Mouse (Mus musculus) left cerebral cortex, adult 9 months (tissue): ENCODE measurements around the gene Ptpro.
"Not testable (repeated sequence)": the region's sequence is repeated elsewhere in the genome, so short reads cannot be mapped to it uniquely, and the experiment has no call there.

Experiments
- DNase-seq, 2 experiments: peaks; one replicate each; pipeline ENCODE4 v3.0.0; 2022; ENCODE audit warnings: low spot score in 2 of 2

The Ptpro gene

DNA sequence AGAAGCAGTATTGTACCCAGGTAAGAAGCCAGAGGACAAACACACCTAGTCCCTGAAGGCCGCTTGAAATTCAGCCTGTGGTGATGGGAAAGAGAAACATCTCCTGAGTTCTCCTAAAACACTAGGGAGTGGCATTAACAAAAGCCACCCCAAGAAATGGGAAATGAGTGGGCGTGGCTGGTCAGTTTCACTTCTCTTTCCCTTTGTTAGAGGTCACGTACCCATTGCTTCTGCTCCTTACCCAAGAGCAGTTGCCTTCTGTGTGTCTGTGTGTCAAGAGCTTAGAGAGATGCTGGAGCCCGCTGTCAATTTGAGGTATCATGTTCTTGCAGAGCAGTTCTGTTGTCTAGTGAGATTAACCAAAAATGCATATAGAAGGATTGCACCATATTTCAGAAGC, 134.2 kb downstream of the Ptpro start:
- DNase-seq: no peak

DNA sequence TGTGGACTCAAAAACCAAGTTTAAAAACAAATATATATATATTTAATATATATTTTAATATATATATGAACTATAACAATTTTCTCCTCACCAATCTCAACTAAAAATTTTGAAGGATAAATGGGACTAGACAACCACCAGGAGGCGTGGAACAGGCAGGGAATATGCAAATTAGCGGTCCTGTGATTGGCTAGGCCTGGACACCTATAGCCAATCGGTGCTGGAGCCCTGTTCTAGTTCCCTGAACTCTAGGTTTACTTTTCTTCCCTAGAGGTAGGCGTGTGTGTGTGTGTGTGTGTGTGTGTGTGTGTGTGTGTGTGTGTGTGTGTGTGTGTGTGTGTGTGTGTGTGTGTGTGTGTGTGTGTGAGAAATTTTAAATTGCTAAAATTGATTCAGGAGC, 134.8 kb downstream of the Ptpro start:
- no peak for DNase-seq

DNA sequence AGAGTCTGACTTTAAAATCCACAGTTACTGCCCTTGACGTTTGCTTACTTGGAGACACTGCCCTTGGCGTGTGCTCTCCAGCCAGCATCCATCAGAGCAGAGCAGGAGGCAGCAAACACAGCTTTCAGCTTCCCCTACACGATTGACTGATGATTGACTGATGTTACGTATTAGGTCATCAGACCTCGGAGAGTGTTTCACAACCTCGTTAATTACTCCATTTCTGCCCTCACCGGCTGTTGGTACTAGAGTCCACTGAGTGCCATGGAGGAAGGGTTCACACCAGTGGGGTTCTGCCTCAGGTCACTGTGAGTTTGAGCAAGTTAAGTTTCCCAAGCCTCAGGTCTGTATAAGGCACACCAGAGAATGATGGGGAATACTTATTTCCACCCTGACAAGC, 143.0 kb downstream of the Ptpro start:
- DNase-seq: no peak

DNA sequence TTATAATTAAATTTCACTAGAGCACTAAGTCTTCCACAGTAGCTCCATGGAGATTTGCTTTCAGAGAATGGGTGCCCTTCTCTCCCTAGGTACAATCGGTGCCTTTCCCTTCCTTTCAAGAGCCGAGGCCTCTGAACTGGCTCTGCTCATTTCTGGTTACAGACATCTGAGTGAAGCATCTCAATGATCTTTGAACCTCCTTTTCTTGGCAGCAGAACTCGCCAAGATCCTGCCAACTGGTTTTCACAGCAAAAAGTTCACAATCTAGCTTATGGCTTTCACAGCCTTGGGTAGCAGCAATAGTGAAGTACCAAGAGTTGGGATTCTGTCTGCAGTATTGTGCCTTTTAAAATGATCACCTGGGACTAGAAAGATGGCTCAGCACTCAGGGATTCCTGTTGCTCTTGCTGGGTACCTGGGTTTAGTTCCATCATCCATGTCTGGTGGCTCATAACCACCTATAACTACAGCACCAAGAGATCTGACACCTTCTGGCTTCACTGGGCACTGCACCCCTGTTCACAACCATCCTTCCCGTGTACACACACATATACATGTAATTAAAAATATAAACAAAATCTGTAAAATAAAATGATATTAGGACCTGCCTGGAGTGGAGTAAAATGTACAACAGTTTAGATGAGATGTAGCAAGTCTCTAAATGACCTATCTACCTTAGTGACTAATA, 144.1 kb downstream of the Ptpro start:
- no peak for DNase-seq

DNA sequence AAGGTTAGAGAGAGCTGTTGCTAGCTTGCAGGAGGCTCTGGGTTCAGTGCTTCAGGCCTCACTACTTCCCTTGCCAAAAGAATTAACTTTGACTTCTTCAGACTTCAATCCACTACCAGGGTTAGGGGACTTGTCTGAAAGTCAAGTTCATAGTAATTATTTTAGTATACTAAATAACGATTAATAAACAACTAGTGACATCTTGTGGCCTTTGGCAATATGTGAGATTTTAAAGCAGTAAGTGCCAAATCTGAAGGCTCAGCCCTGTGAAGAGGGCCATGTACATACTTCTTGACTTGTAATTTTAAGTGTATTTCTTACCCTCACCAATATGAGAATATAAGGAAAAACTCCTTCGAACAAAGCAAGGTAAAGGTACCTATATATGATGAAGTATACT, 145.2 kb downstream of the Ptpro start:
- DNase-seq: no peak

DNA sequence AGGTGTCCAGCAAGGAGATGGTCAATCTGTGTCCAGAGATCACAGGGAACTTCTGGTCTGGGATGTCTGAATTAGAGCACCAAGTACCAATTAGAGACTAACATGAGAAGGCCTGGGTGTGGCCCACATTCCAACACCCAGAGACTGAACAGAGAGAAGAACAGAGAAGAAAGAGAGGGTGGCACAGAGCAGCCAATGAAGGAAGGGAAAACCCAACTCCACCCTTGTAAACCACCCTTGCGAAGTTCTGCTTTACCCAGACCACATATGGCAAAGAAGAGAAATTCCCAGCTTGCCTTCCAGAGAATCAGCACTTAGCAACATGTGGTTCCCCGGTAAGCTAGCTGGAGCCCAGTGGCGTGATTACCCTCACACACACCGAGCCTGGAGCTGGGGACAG, 152.1 kb downstream of the Ptpro start:
- no peak for DNase-seq

DNA sequence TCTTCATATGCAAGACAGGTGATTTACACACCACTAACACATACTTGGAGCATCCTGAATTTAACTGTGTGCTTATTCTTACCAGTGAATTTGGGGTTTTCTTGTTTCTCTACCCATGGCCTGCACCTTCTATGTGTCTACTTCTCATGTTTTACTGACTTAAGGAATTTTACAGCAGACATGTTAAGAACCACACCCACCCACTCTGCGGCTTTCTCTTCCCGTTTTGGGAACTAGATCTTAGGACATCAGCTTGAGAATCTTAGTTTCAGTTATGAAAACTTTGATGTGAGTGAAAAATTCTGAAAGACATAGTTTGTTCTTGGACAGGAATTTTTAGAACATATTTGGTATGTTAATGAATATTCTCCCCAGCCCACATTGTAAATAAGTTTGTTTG, 153.6 kb downstream of the Ptpro start:
- DNase-seq: no peak

DNA sequence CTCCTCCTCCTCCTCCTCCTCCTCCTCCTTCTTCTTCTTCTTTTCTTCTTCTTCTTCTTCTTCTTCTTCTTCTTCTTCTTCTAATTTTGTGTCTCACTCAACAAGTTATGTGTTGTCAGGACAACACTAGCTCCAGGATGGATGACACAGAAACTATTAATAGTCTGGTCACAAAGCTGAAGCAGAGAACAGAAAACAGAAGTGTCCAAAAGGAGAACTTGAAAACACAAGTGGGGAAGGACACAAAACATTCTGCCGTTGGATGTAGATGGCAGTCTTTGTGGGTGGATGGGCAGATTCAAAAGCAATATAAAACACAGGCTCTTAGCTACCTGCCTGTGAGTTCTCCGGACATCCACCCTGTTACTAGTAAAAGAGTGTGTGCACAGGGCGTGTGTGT, 158.4 kb downstream of the Ptpro start:
- DNase-seq: peak in 1 of 2 experiments; percentile 16

DNA sequence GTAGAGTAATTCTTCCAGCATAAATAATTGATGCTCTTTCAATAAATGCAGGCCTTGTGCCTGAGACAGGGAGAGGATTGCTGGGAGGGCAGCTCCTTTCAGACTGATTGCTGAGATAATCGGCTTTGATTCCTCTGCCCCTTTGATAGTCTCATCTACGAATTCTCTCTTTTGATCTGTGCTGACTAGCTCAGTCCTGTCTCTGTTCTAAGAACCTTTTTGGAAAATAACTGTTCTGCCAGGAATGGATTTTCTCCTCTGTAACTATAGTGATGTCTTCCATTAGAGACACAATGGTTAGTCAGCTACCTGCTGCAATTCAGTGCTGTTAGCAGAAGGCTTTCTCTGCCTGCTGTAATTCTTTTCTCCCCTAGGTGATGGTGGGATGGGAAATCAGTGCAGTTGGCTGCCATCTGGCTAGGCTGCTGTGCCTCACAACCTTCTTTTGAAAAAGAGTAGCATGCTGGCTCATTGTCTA, 159.8 kb downstream of the Ptpro start:
- no peak for DNase-seq

DNA sequence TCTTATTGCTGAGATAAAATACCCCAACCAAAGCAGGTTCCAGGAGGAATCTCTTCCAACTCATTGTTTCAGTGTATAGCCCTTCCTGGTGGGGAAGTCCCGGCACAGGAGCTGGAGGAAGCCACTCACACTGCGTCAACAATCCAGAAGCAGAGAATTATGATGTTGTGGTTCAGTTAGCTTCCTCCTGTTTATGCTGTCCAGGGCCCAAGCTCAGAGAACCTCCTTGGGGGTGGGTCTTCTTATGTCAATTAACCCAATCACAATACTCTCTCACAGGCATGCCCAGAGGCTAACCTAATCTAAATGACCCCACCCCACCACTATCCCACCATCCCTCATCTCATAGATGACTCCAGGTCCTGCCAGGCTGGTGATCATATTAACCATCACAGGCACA, 160.9 kb downstream of the Ptpro start:
- DNase-seq: no peak

DNA sequence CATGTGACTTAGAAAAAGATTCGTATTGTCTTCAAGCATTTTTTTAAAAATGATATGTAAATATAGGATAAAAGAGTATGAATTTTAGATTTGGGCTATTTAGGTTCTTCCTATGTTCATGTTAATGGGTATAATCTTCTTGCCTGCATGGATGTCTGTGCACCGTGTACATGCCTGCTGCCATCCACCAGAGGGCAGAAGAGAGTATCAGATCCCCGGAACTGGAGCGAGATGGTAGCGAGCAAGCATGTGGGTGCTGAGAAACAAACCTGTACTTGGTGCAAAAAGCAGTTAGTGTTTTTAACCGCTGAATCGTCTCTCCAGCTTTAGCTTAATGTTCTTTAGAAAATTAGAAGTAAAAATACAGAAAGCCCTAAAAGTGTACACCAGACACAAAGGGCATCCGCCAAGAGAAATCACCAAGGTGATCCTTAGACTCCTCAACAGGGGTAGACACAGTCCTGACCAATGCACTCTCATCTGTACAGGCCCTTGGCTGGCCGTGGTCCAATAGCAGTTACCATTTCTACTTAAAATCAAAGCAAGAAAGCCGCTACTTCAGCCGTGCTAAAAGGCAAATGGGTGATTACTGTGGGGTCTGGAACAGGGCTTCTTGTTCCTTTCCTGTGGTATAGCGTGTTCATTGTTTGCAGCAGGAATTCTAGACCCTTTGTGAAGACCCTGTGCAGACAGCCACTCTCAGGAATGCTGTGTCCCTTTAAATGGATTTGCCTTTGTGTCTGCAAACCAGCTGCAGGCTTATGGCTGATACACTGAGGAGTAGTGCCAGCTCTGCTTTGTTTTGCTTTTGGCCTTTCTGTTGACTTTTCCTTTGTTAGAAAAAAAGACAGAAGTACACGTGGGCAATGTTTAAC, 162.6 kb downstream of the Ptpro start:
- DNase-seq: peak in 1 of 2 experiments; percentile 37

DNA sequence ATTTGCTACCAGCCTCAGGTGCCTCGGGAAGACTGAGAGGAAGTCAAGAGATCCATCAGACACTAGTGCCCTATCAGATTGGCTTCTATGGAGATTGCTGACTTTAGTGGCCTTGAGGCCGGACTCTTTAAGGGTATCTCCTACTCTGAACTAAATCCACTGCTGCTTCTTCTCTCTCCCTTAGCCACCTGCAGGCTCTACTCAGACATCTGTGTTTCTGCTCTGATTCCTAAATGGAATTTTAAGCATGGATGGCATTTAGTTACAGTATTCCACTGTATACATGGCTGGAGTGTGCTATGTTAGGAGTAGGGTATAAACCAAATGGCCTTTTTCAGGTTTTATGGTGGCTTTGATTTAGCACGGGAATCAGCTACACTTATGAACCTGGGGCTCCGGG, 170.7 kb downstream of the Ptpro start:
- no peak for DNase-seq

DNA sequence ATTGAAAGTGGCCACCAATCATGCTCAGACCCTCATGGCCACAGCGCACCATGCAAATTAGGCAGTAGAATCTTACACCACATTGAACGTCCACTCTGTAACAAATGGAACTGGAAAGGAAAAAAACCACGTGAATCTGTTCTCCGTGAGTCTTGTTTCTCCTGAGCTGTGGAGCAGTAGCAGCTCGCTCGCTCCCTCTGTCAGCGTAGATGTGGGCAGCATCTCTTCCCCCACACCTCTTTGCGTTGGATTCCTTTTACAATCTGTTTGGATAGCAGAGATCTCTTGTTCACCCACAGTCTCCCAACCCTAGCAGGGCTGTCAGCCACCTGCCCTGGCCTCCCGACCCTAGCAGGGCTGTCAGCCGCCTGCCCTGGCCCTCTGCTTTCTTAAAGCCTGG, 171.7 kb downstream of the Ptpro start:
- no peak for DNase-seq

DNA sequence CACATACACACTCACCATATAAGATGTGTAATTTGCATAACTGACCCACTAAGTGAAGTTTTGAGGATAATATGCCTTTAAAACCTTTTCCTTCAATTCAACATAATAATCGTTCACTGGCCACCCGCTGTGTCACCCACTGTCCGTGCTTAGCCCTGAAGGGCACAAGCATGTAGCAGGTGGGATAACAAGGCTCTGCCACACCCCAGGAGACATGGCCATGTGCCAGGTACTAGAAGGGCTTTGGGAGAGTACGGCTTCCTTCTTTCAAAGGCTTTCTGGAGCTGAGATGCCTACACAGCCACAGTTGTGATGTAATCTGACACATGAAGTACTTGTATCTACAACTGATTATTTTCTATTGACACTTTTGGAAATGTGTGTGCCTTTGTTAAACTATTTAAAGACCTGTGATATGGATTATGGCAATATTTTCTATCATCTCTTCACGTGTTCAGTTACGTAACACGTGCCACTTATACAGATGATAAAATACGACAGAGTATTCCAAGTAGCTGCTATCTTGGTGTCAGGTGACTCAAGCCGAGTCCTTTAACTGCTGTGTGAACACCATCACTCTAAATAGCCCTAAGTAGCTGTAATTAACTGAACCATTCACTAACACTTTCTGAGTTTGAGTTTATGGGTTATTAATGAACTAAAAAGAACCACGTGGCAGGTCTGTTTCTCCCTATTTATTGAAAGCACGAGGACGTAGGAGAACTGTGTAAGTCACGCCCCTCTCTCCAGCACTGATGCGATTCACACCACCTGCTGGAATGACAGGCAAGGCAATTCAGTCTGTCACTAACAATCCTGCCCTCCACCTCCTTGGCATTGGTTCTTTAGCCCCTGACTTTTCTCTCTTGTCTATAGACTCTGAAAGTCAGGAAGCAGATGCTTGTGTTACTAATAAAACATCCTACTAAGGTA, 173.6 kb downstream of the Ptpro start:
- no peak for DNase-seq

DNA sequence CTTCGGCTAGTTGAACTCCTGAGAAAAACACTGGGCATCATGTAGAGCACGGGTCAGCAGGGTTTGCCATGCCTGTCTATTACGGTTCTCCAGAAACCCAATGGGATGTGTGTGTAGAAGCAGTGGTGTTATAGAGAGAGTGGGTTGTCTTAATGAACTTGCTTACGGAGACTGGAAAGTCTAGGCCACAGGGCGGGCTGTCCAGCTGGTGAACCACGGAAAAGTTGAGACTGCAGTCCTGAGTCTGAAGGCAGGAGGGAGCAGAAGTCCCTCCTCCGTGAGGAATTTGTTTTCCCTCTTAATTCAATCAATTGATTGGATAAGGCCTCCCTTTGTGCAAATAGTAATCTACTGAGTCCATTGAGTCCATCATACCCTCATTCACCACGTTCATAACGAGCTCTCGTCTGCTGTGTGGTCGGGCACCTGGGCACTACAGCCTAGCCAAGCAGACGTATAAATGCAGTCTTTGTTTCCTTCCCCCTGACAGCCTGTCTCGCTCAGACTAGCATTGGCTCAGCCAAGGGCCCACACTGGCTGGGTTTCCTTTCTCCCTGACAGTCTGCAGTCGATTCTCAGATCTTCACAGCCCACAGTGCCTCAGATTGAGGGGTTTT, 181.5 kb downstream of the Ptpro start:
- DNase-seq: no peak

DNA sequence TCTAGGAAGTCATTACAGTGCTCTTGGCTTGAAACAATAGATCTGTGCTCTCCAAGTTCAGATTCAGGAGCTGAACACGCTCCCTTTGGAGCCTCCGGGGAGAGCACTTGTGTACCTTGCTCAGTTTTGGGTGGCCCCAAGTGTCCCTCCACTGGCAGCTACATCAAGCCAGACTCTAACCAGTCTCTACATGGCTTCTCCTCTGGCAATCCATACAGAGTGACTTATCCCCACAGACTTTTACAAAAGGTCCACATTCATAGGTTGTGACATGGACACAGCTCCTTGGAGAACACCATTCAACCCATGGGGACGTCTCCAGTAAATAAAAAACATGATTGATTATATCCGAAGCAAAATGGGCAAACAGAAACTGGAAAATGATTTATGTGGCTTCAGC, 185.4 kb downstream of the Ptpro start:
- DNase-seq: no peak

DNA sequence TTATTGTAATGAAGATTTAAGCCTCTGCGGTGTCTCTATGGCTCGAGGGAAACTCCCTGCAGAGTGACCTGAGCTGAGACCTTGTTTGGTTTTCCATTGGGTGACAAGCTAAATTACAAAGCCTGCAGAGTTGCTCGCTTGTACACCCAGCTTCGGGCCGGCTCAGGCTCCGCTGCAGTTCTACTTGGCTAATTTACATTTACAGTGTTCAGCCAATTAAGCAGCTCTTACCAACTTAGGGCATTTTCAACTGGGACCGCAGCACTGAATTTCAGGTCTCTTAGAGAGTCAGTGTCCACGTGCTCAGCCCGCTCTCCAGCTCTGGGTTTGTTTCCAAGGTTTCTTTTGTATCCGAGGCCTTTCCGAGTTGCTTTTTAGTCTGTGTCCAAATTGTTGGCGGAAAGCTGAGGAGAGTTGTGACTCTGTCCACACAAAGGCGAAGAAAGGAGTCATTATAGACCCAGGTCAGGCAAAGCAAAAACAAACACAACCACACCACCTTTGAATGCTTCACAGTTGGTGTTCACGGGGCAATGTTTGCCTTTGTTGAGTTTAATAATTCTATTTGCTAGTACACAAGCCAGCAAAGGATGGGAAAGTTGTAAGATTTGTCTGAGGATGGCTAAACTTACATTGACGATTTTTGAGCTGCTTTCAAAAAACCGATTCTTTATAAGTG, 185.9 kb downstream of the Ptpro start:
- DNase-seq: peak in 1 of 2 experiments; percentile 13

DNA sequence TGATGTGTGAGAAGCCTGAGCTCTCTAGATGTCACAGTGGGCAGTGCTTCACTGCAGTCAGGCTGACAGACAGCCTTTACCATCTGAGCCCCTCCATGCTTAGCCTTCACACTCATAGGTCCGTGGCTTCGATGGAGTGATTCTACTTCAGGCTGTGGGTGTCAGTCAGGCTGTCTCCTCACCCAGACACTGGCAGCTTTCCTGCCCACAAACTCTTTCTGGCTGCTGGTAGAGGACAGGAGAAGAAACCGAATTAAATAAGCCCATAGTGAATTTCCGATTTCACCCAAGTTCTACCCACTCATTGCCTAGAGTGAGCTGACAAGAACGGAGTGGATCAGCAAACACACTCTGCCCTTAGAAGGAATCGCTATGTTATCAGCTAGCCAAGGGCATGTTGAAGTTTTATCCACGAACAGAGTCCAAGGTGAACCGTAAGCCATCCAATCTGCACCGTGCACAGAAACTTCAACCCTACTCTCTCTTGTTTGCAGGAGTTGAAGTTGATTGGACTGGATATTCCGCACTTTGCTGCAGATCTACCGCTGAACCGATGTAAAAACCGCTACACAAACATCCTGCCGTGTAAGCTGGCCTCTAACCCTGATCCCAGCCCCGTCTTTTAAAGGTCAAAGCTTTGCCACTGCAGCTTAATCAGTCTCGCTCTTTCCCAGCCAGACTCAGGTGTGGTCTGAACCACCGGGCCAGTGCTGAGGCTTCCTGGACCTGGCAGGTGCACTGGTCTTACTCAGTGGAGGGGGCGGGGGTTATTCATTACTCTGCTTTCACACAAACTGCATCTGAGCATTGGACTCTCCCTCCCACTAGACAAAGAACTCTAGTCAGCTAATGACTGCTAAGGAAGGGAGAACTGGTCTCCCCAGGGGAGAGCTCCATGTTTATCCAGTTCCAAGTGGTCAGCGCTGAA, 188.7 kb downstream of the Ptpro start:
- DNase-seq: peak in 1 of 2 experiments; percentile 25

DNA sequence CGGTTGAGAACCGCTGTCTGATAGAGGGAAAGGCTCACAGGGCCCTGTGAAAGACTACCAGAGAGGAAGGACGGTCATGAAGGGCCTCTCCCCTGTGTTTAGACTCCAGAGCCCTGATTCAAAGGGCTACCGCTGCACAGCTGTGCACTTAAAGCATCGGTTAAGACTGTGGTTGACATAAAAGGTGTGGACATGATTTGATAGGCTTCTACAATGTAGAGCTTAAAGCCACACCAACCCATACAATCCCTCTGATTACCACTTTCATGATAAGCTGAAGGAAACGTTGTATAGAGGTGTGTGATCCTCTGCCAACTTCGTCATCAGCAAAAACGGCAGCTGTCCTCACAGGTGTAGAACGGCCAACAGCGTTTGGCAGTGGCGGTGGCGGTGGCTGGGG, 191.0 kb downstream of the Ptpro start:
- no peak for DNase-seq

DNA sequence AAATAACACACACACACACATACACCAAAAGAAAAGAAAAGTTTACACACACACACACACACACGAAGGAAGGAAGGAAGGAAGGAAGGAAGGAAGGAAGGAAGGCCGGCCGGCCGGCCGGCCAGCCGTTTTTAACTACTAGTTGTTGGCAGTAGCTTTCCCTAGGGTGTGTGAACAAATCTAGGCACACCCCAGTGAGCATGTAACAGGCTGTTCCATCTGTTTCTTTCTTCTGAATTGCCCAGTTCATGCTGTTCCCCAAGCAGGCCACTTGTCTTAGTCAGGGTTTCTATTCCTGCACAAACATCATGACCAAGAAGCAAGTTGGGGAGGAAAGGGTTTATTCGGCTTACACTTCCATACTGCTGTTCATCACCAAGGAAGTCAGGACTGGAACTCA, 194.0 kb downstream of the Ptpro start:
- not testable (repeated sequence) for DNase-seq
